8 mouse cellular contexts compared by ENCODE assay signal in the genomic region with DNA sequence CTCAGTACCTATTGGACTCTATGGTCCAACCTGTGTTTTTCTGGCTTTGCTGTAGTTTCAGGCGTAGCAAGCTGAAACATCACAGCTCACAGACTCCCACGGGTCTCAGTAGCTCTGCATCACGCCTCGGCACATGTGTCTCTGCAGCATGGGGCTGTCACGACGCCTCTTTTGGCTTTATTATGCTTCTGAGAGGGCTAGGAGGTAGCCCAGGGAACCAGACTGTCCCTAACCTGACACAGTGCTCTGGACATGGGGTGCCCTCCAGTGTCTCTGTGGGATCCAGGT. TPM values are rescaled to one million over a fixed set of nuclear protein-coding genes. Genes with fewer than 3 reads are reported as not detected.
DNase-seq lines count a peak whose midpoint lies in the region; ATAC-seq and TF ChIP-seq lines count a peak whose summit lies in the region.

No protein-coding gene starts in this region.

- no peak for TF ChIP-seq CTCF in kidney, postnatal 0 days (IDR thresholded peaks at IDR 0.05; ENCODE audit: low read depth)
- TF ChIP-seq CTCF in cortical plate, adult 2 months (IDR thresholded peaks at IDR 0.05; ENCODE audit: extremely low read depth, insufficient read depth, low read length): no peak
- TF ChIP-seq CTCF in heart, postnatal 0 days (IDR thresholded peaks at IDR 0.05; ENCODE audit: low read depth): no peak

- H3K36me3 ChIP-seq in kidney, postnatal 0 days (ENCODE audit: insufficient read depth, low read length): peaks cover 14% of the 10 kb centered on the region
- peaks cover 36% of the 10 kb centered on the region for H3K36me3 ChIP-seq in heart, postnatal 0 days (replicated peaks; ENCODE audit: control insufficient read depth, insufficient read depth, low read length)
- H3K36me3 ChIP-seq in liver, embryonic 13.5 days: peaks cover 39% of the 10 kb centered on the region

- intact Hi-C loops in gastrocnemius, postnatal 36 days (cut with DNase I): loop anchor here (2.0 kb wide), 1 partner anchor 39 kb away; no protein-coding TSS in a partner anchor
- intact Hi-C loops in gastrocnemius, postnatal 14 days (cut with DNase I; ENCODE audit: low total_unique reads): no loop called here

- TF ChIP-seq EP300 in heart, postnatal 0 days (IDR thresholded peaks at IDR 0.05; ENCODE audit: low read depth): no peak

- 25% methylated on average over 6 of the region's 6 CpGs for WGBS in kidney, postnatal 0 days
- 42% methylated on average over 6 of the region's 6 CpGs for WGBS in heart, postnatal 0 days
- 58% methylated on average over 6 of the region's 6 CpGs for WGBS in liver, embryonic 13.5 days (ENCODE audit: insufficient replicate concordance)

- H3K27ac ChIP-seq in kidney, postnatal 0 days: peak overlapping the region; percentile 83
- peak overlapping the region; percentile 94 for H3K27ac ChIP-seq in cortical plate, adult 2 months (ENCODE audit: insufficient read depth, low read length)
- H3K27ac ChIP-seq in heart, postnatal 0 days (ENCODE audit: low read depth): peak overlapping the region; percentile 79
- H3K27ac ChIP-seq in liver, embryonic 13.5 days: peak overlapping the region; percentile 63

- H3K27me3 ChIP-seq in kidney, postnatal 0 days (ENCODE audit: insufficient read depth, low read length): no peaks in the 10 kb centered on the region
- no peaks in the 10 kb centered on the region for H3K27me3 ChIP-seq in heart, postnatal 0 days (ENCODE audit: control insufficient read depth, insufficient read depth, low read length)
- peaks cover 20% of the 10 kb centered on the region for H3K27me3 ChIP-seq in liver, embryonic 13.5 days

- ATAC-seq in kidney, postnatal 0 days (replicated peaks; ENCODE audit: low FRiP score, low read depth): no peak
- no peak for ATAC-seq in heart, postnatal 0 days (ENCODE audit: insufficient read depth, low read depth)
- ATAC-seq in liver, embryonic 13.5 days (ENCODE audit: low read depth): no peak

- H3K9me3 ChIP-seq in kidney, postnatal 0 days (replicated peaks; ENCODE audit: low read length): no peaks in the 10 kb centered on the region
- no peaks in the 10 kb centered on the region for H3K9me3 ChIP-seq in heart, postnatal 0 days (replicated peaks; ENCODE audit: control insufficient read depth, low read length)
- H3K9me3 ChIP-seq in liver, embryonic 13.5 days (replicated peaks): no peaks in the 10 kb centered on the region

- H3K4me2 ChIP-seq in kidney, postnatal 0 days (ENCODE audit: low read length): peak overlapping the region; percentile 99
- peak overlapping the region; percentile 91 for H3K4me2 ChIP-seq in heart, postnatal 0 days (ENCODE audit: low read depth, low read length)
- H3K4me2 ChIP-seq in liver, embryonic 13.5 days: peak overlapping the region; percentile 95

- H3K4me1 ChIP-seq in kidney, postnatal 0 days (replicated peaks; ENCODE audit: insufficient read depth, low read length): peaks cover 33% of the 10 kb centered on the region
- H3K4me1 ChIP-seq in cortical plate, adult 2 months (ENCODE audit: control insufficient read depth, insufficient read depth, low read length): peaks cover 6% of the 10 kb centered on the region
- H3K4me1 ChIP-seq in heart, postnatal 0 days (ENCODE audit: control insufficient read depth, insufficient read depth): peaks cover 25% of the 10 kb centered on the region
- H3K4me1 ChIP-seq in liver, embryonic 13.5 days (replicated peaks): peaks cover 61% of the 10 kb centered on the region

- no peak for DNase-seq in kidney, postnatal 0 days (ENCODE audit: low spot score)
- no peak for DNase-seq in kidney, postnatal 25 days
- DNase-seq in heart, postnatal 0 days (ENCODE audit: low spot score): no peak
- no peak for DNase-seq in liver, embryonic 13.5 days
- DNase-seq in adrenal gland, adult (ENCODE audit: inconsistent age in 2 of 2, low spot score in 1 of 2): no peak
- DNase-seq in gastrocnemius, postnatal 36 days: no peak
- DNase-seq in gastrocnemius, postnatal 14 days: no peak

- peak overlapping the region; percentile 7; the same call in 1 of the 2 replicates for H3K4me3 ChIP-seq in kidney, postnatal 0 days (replicated peaks; ENCODE audit: low read depth, low read length)
- peak overlapping the region; percentile 99 for H3K4me3 ChIP-seq in cortical plate, adult 2 months (ENCODE audit: insufficient read depth, low read length)
- H3K4me3 ChIP-seq in heart, postnatal 0 days (ENCODE audit: low read depth, low read length): peak overlapping the region; percentile 83
- H3K4me3 ChIP-seq in liver, embryonic 13.5 days (replicated peaks): no peak overlapping the region

- 0 out of 2 replicates have a peak overlapping the region, but pooled peaks have one; percentile 6 for H3K9ac ChIP-seq in kidney, postnatal 0 days (ENCODE audit: low read depth, low read length)
- H3K9ac ChIP-seq in heart, postnatal 0 days (replicated peaks; ENCODE audit: low read depth, low read length): peak overlapping the region; percentile 37; the same call in 1 of the 2 replicates
- H3K9ac ChIP-seq in liver, embryonic 13.5 days: no peak overlapping the region

- peak; percentile 63 for TF ChIP-seq POLR2A in cortical plate, adult 2 months (IDR thresholded peaks at IDR 0.05; ENCODE audit: extremely low read depth, insufficient read depth, low read length)

RNA-seq across cellular contexts. Expression of gene Dusp7, which starts 2.9 kb away (rescaled TPM):
- 15.1 and 15.8 TPM in 2 replicates for polyA plus RNA-seq in kidney, postnatal 0 days (2015; fragmentation: Nextera tagmentation; extraction: Ambion mirVana)
- 128 and 130 TPM in 2 replicates for polyA plus RNA-seq in cortical plate, adult 2 months (2012; rRNA removed)
- total RNA-seq in heart, postnatal 0 days (2014; rRNA removed; ENCODE audit: low replicate concordance): 46.9 and 47.7 TPM in 2 replicates
- 9.1 and 10.3 TPM in 2 replicates for polyA plus RNA-seq in heart, postnatal 0 days (2015; fragmentation: Nextera tagmentation; extraction: Ambion mirVana)
- polyA plus RNA-seq in liver, embryonic 13.5 days (2015; fragmentation: Nextera tagmentation; extraction: Ambion mirVana): 3.8 and 4.1 TPM in 2 replicates
- total RNA-seq in gastrocnemius, postnatal 36 days (2021): 10 to 100 TPM; 24.9 to 28.3 TPM
- 10 to 100 TPM; 13.9 to 17.6 TPM for total RNA-seq in gastrocnemius, postnatal 14 days (2021)

RNA-seq across cellular contexts. Expression of gene Rpl29, which starts 57.9 kb away (rescaled TPM):
- polyA plus RNA-seq in kidney, postnatal 0 days (2015; fragmentation: Nextera tagmentation; extraction: Ambion mirVana): 1,104 and 1,207 TPM in 2 replicates
- polyA plus RNA-seq in cortical plate, adult 2 months (2012; rRNA removed): 666 and 719 TPM in 2 replicates
- total RNA-seq in heart, postnatal 0 days (2014; rRNA removed; ENCODE audit: low replicate concordance): 783 and 913 TPM in 2 replicates
- polyA plus RNA-seq in heart, postnatal 0 days (2015; fragmentation: Nextera tagmentation; extraction: Ambion mirVana): 504 and 531 TPM in 2 replicates
- 772 and 835 TPM in 2 replicates for polyA plus RNA-seq in liver, embryonic 13.5 days (2015; fragmentation: Nextera tagmentation; extraction: Ambion mirVana)
- total RNA-seq in gastrocnemius, postnatal 36 days (2021): 100 to 1,000 TPM; 218 to 266 TPM
- 100 to 1,000 TPM; 350 to 424 TPM for total RNA-seq in gastrocnemius, postnatal 14 days (2021)
